Mouse (Mus musculus): Measurements from ENCODE around the gene Trim21. TPM values are rescaled to one million over a fixed set of nuclear protein-coding genes. Genes with fewer than 3 reads are reported as not detected.

Trim21 gene
- polyA plus RNA-seq, 1 experiment = 2.8 TPM

GRCm38 (mm10) chr7:102508666-102509065, 56.6 kb downstream of the Trim21 start:
- no peak for DNase-seq (ENCODE audit: extremely low spot score in 1 of 2, low spot score in 1 of 2)

- no peak for DNase-seq (ENCODE audit: extremely low spot score in 1 of 2, low spot score in 1 of 2)
Observed at GRCm38 (mm10) chr7:102508066-102508465, 57.2 kb downstream of the Trim21 start.

Other genes with a start within 250 kb of the Trim21 start
- gene Rrm1, start 123.8 kb downstream of the Trim21 start, polyA plus RNA-seq (2012; rRNA removed) = 12.6 and 16.6 TPM in 2 replicates
- 0.08 TPM in 1 of 2 replicates, not detected in the other for gene Olfr543, start 83.8 kb downstream of the Trim21 start, polyA plus RNA-seq (2012; rRNA removed)
- not detected in 2 replicates for gene Olfr544, start 77.2 kb downstream of the Trim21 start, polyA plus RNA-seq (2012; rRNA removed)
- 0.10 TPM in 1 of 2 replicates, not detected in the other for gene Olfr545, start 65.9 kb downstream of the Trim21 start, polyA plus RNA-seq (2012; rRNA removed)
- gene Olfr547, start 30.7 kb downstream of the Trim21 start, polyA plus RNA-seq (2012; rRNA removed) = not detected in 2 replicates
- gene Olfr548-ps1, start 24.6 kb downstream of the Trim21 start, polyA plus RNA-seq (2012; rRNA removed) = not detected in 2 replicates
- gene Olfr549, start 15.6 kb downstream of the Trim21 start, polyA plus RNA-seq (2012; rRNA removed) = 0.08 TPM in 1 of 2 replicates, not detected in the other
- 0.04 TPM in 1 of 2 replicates, not detected in the other for gene Olfr550, start 6.0 kb upstream of the Trim21 start, polyA plus RNA-seq (2012; rRNA removed)
- not detected in 2 replicates for gene Olfr551, start 26.4 kb upstream of the Trim21 start, polyA plus RNA-seq (2012; rRNA removed)
- gene Olfr552, start 32.3 kb upstream of the Trim21 start, polyA plus RNA-seq (2012; rRNA removed) = not detected in 2 replicates
- gene Olfr553, start 52.7 kb upstream of the Trim21 start, polyA plus RNA-seq (2012; rRNA removed) = not detected in 2 replicates
- not detected in 2 replicates for gene Olfr554, start 72.9 kb upstream of the Trim21 start, polyA plus RNA-seq (2012; rRNA removed)
- gene Olfr555, start 93.3 kb upstream of the Trim21 start, polyA plus RNA-seq (2012; rRNA removed) = not detected in 2 replicates
- not detected in 2 replicates for gene Olfr556, start 99.4 kb upstream of the Trim21 start, polyA plus RNA-seq (2012; rRNA removed)
- 16.2 and 16.3 TPM in 2 replicates for gene Trim68, start 121.8 kb upstream of the Trim21 start, polyA plus RNA-seq (2012; rRNA removed)
- not detected in 2 replicates for gene Olfr557, start 130.4 kb upstream of the Trim21 start, polyA plus RNA-seq (2012; rRNA removed)
- 0.67 and 0.68 TPM in 2 replicates for gene Olfr558, start 136.7 kb upstream of the Trim21 start, polyA plus RNA-seq (2012; rRNA removed)
- not detected in 2 replicates for gene Olfr33, start 153.6 kb upstream of the Trim21 start, polyA plus RNA-seq (2012; rRNA removed)
- gene Olfr559, start 162.0 kb upstream of the Trim21 start, polyA plus RNA-seq (2012; rRNA removed) = not detected in 2 replicates
- gene Olfr560, start 193.9 kb upstream of the Trim21 start, polyA plus RNA-seq (2012; rRNA removed) = 0.14 and 0.21 TPM in 2 replicates
- 4.4 and 5.7 TPM in 2 replicates for gene Olfr78, start 194.0 kb upstream of the Trim21 start, polyA plus RNA-seq (2012; rRNA removed)
- not detected in 2 replicates for gene Olfr561, start 205.7 kb upstream of the Trim21 start, polyA plus RNA-seq (2012; rRNA removed)
- not detected in 2 replicates for gene Olfr564, start 238.0 kb upstream of the Trim21 start, polyA plus RNA-seq (2012; rRNA removed)

Data from frontal cortex, adult 2 months (tissue).